Mouse (Mus musculus): Measurements from ENCODE around the gene Ceacam1.

DNA sequence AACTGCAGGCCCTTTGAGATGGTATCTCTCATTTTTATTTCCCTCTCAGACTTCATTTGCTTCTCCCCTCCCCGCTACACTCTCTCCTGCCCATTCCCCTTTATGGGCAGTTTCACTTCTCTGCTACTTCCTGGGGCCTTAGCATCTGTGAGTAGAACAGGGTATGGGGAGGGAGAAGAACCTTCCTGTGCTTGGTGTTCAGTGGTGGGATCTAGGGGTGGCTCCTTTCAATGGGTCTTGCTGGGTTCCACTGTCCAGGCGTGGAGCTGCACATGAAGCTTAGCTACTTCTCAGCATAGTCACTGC is 41.9 kb downstream of the Ceacam1 start:
- TF ChIP-seq EP300 (IDR thresholded peaks at IDR 0.05; ENCODE audit: low read depth): no peak
- TF ChIP-seq CTCF (IDR thresholded peaks at IDR 0.05; ENCODE audit: low read depth): no peak

Data from liver, postnatal 0 days (tissue).